Mouse (Mus musculus) hindbrain, embryonic 15.5 days (tissue): ENCODE measurements at regions not wholly inside any gene's neighbourhood (a gene's known extent, or its start where the extent isn't known, plus 50 kb on each side); places are given as distances from the start of the nearest gene placed in this dataset.
A peak's percentile ranks its signal among the peaks of the same experiment; 100 is the strongest.

Experiments
- ATAC-seq: fragments of 200-750 bp; cut with Nextera tagmentation; 2 replicates; pipeline ENCODE4 v1.8.0; 2017; ENCODE audit warnings: low read depth, moderate number of reproducible peaks, moderate TSS enrichment; ENCODE audit not compliant: low FRiP score
- H3K27ac ChIP-seq: fragments of 300-500 bp; sonication (generic); replicated peaks from 2 replicates; pipeline ENCODE4 v1.5.1; 2015; ENCODE audit warnings: mild to moderate bottlenecking, inconsistent platforms
- H3K27me3 ChIP-seq: fragments of 300-500 bp; sonication (generic); 2 replicates; pipeline ENCODE4 v1.6.1; 2015; ENCODE audit warnings: control low read depth, inconsistent platforms
- H3K36me3 ChIP-seq: fragments of 300-500 bp; sonication (generic); 2 replicates; pipeline ENCODE4 v1.6.1; 2015; ENCODE audit warnings: control low read depth, inconsistent platforms
- H3K4me1 ChIP-seq: fragments of 300-500 bp; sonication (generic); replicated peaks from 2 replicates; pipeline ENCODE4 v1.6.1; 2015; ENCODE audit warnings: control low read depth, inconsistent platforms
- H3K4me2 ChIP-seq: fragments of 300-500 bp; sonication (generic); 2 replicates; pipeline ENCODE4 v1.6.1; 2015; ENCODE audit warnings: moderate library complexity, mild to moderate bottlenecking, inconsistent platforms
- H3K4me3 ChIP-seq: fragments of 300-500 bp; sonication (generic); 2 replicates; pipeline ENCODE4 v1.5.1; 2015; ENCODE audit warnings: mild to moderate bottlenecking, inconsistent platforms
- H3K9ac ChIP-seq: fragments of 300-500 bp; sonication (generic); 2 replicates; pipeline ENCODE4 v1.6.1; 2015; ENCODE audit warnings: inconsistent platforms
- H3K9me3 ChIP-seq: fragments of 300-500 bp; sonication (generic); 2 replicates; pipeline ENCODE4 v1.6.1; 2016; ENCODE audit warnings: control low read depth, inconsistent platforms
- WGBS: fragments of 180-500 bp; shearing (Covaris S2); methylation state at CpG from one replicate; pipeline ENCODE4 v1.1.7; 2015; 5-methylcytosine and 5-hydroxymethylcytosine counted together

GRCm38 (mm10) chr13:97847561-97847960 is 87.1 kb upstream of the Gm10260 start:
- Histone ChIP-seq H3K9ac (no peak overlapping the region), H3K4me1 (no peaks in the 10 kb centered on the region), H3K4me2 (no peak overlapping the region), H3K36me3 (no peaks in the 10 kb centered on the region), H3K9me3 (no peaks in the 10 kb centered on the region), H3K4me3 (no peak overlapping the region), H3K27ac (no peak overlapping the region), H3K27me3 (no peaks in the 10 kb centered on the region)
- WGBS: 91% methylated on average over 6 of the region's 6 CpGs
- no peak for ATAC-seq

DNA sequence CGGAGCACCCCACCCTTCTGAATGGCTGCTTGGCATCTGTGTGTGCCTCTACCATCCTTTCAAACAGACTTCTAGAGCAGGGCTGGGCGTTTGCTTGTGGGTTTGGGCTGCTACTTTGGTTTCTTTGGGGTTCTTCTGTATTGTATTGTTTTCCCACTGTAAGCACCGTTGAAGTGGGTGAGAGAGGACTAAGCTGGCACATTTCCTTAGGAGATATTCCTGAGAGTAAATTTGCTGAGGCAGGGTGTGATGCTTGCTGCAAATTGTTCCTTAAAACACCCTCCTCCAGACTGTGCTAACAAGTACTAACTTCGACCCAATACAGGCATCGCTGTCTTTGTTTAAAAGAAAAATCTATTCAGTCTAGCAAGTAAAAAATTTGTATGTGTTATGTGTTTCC is 84.7 kb upstream of the Gm10260 start:
- H3K27ac ChIP-seq: no peak overlapping the region
- H3K36me3 ChIP-seq: no peaks in the 10 kb centered on the region
- no peaks in the 10 kb centered on the region for H3K4me1 ChIP-seq
- H3K4me2 ChIP-seq: no peak overlapping the region
- H3K9ac ChIP-seq: no peak overlapping the region
- H3K9me3 ChIP-seq: no peaks in the 10 kb centered on the region
- no peak overlapping the region for H3K4me3 ChIP-seq
- ATAC-seq: no peak
- WGBS: 82% methylated on average over 5 of the region's 5 CpGs
- no peaks in the 10 kb centered on the region for H3K27me3 ChIP-seq

DNA sequence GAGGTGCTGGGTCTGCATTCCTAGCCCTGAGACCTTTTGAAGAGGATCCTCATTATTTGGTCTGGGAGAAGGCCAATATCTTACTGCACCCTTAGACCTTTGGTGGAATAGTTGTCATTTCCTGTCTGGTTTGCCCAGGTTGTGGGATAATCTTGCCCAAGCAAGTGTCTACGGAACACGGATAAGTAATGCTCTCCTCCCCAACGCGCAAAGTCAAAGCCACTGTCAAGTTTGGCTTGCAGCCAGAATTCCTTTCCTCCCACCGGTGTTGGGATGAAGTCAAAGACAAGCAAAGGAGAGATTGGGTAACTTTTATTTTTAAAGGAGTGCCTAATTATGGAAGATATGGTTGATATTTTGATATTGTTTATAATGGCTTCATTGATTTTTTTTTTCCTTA is 82.4 kb upstream of the Gm10260 start:
- 63% methylated on average over 5 of the region's 5 CpGs for WGBS

DNA sequence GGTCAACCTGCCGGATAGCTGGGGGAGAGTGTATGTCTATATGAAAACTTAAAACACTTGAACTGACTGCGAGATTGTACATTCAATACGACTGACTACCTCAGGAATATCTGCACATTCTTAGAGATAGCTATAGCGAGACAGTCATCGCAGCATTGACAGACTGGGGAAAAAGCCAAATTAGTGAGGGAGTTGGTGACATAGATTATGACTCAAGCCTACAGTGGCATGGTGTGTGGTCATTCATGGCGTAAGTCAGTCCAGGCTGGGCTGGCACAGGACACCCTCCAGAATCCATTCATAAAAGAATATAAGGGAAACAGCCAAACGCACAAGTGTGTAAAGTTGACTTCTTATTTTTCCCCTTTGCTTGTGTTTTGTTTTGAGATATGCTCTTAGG is 81.1 kb upstream of the Gm10260 start:
- Histone ChIP-seq H3K9ac (no peak overlapping the region), H3K36me3 (no peaks in the 10 kb centered on the region), H3K4me1 (no peaks in the 10 kb centered on the region), H3K4me3 (no peak overlapping the region), H3K27me3 (no peaks in the 10 kb centered on the region), H3K4me2 (no peak overlapping the region), H3K27ac (no peak overlapping the region), H3K9me3 (no peaks in the 10 kb centered on the region)
- ATAC-seq: no peak
- WGBS: 95% methylated on average over 7 of the region's 7 CpGs

More for the DNA sequence above, 82.4 kb upstream of the Gm10260 start:
- ATAC-seq: no peak
- Histone ChIP-seq H3K4me1 (no peaks in the 10 kb centered on the region), H3K27me3 (no peaks in the 10 kb centered on the region), H3K9me3 (no peaks in the 10 kb centered on the region), H3K36me3 (no peaks in the 10 kb centered on the region), H3K4me3 (no peak overlapping the region), H3K27ac (no peak overlapping the region), H3K4me2 (no peak overlapping the region), H3K9ac (no peak overlapping the region)

- Histone ChIP-seq H3K36me3 (no peaks in the 10 kb centered on the region), H3K4me3 (no peak overlapping the region), H3K9me3 (no peaks in the 10 kb centered on the region), H3K9ac (no peak overlapping the region), H3K4me1 (no peaks in the 10 kb centered on the region), H3K4me2 (no peak overlapping the region), H3K27ac (no peak overlapping the region), H3K27me3 (no peaks in the 10 kb centered on the region)
- ATAC-seq: no peak
- WGBS: 65% methylated on average over 7 of the region's 7 CpGs
Observed at GRCm38 (mm10) chr13:97839617-97840308, 79.3 kb upstream of the Gm10260 start.

- 55% methylated on average over 7 of the region's 7 CpGs for WGBS
Observed at GRCm38 (mm10) chr13:97837443-97838000, 77.1 kb upstream of the Gm10260 start.

DNA sequence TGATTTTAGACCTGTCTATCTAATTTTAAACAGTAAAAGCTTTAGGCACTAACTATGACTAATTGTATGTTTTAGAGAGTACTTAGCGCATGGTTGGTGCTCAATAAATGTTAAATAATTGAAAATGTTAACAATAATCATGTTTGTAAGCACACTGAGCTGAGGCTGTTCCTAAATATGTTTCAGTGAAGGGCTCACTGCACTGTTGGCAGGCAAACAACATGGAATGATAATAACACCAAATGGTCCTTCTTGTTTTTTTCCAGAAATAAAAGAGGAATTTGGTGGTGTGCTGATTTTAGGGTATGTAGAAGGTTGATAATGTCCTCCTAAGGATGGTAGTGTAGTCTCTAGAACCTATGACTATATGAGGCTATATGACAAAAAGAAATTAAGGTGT is 72.0 kb upstream of the Gm10260 start:
- H3K4me3 ChIP-seq: no peak overlapping the region
- WGBS: 88% methylated on average over 1 of the region's 1 CpGs
- no peaks in the 10 kb centered on the region for H3K9me3 ChIP-seq
- H3K9ac ChIP-seq: no peak overlapping the region
- no peak overlapping the region for H3K4me2 ChIP-seq
- no peaks in the 10 kb centered on the region for H3K27me3 ChIP-seq
- no peak for ATAC-seq
- H3K36me3 ChIP-seq: no peaks in the 10 kb centered on the region
- H3K27ac ChIP-seq: no peak overlapping the region
- H3K4me1 ChIP-seq: no peaks in the 10 kb centered on the region

More at GRCm38 (mm10) chr13:97837443-97838000, 77.1 kb upstream of the Gm10260 start:
- H3K27ac ChIP-seq: no peak overlapping the region
- H3K36me3 ChIP-seq: no peaks in the 10 kb centered on the region
- no peak for ATAC-seq
- no peaks in the 10 kb centered on the region for H3K4me1 ChIP-seq
- no peak overlapping the region for H3K9ac ChIP-seq
- no peak overlapping the region for H3K4me2 ChIP-seq
- H3K27me3 ChIP-seq: no peaks in the 10 kb centered on the region
- no peak overlapping the region for H3K4me3 ChIP-seq
- no peaks in the 10 kb centered on the region for H3K9me3 ChIP-seq

DNA sequence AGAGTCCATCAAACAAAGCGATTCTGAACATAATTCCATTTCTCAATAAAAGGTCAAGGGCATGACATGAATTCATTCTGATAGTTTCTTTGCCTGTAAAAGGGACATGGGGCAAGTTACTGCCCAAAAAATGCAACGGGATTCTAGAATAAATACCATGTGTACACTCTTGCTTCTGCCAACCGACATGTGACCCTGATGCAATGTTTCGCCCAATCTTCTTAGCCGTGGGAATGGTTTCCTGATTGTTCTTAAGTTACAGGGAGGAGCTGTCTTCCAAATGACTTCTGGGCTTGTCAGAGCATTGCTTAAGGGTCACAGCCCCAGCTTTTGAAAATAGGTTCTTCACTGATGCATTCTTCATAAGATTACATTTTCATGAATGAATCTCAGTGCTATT is 71.4 kb upstream of the Gm10260 start:
- Histone ChIP-seq H3K9ac (no peak overlapping the region), H3K27me3 (no peaks in the 10 kb centered on the region), H3K27ac (no peak overlapping the region), H3K9me3 (no peaks in the 10 kb centered on the region), H3K4me1 (no peaks in the 10 kb centered on the region), H3K4me3 (no peak overlapping the region), H3K36me3 (no peaks in the 10 kb centered on the region), H3K4me2 (no peak overlapping the region)
- 86% methylated on average over 5 of the region's 5 CpGs for WGBS
- ATAC-seq: no peak

GRCm38 (mm10) chr13:97829558-97829957 is 69.1 kb upstream of the Gm10260 start:
- 37% methylated on average over 5 of the region's 5 CpGs for WGBS
- Histone ChIP-seq H3K4me1 (peaks cover 16% of the 10 kb centered on the region), H3K9ac (no peak overlapping the region)

GRCm38 (mm10) chr13:97825801-97826576 is 65.6 kb upstream of the Gm10260 start:
- no peaks in the 10 kb centered on the region for H3K9me3 ChIP-seq
- H3K36me3 ChIP-seq: no peaks in the 10 kb centered on the region
- 30% methylated on average over 22 of the region's 22 CpGs for WGBS
- H3K9ac ChIP-seq: no peak overlapping the region
- H3K27me3 ChIP-seq: no peaks in the 10 kb centered on the region
- H3K4me1 ChIP-seq: peaks cover 33% of the 10 kb centered on the region
- peak overlapping the region; percentile 56; the same call in 1 of the 2 replicates for H3K4me2 ChIP-seq
- H3K27ac ChIP-seq: peak overlapping the region; percentile 66
- peak; percentile 61 for ATAC-seq
- H3K4me3 ChIP-seq: no peak overlapping the region

More at GRCm38 (mm10) chr13:97829558-97829957, 69.1 kb upstream of the Gm10260 start:
- Histone ChIP-seq H3K4me2 (no peak overlapping the region), H3K9me3 (no peaks in the 10 kb centered on the region), H3K27me3 (no peaks in the 10 kb centered on the region), H3K27ac (no peak overlapping the region), H3K36me3 (no peaks in the 10 kb centered on the region), H3K4me3 (no peak overlapping the region)
- no peak for ATAC-seq

- H3K4me1 ChIP-seq: peaks cover 33% of the 10 kb centered on the region
- H3K4me2 ChIP-seq: 0 out of 2 replicates have a peak overlapping the region, but pooled peaks have one; percentile 56
- H3K36me3 ChIP-seq: no peaks in the 10 kb centered on the region
- WGBS: 24% methylated on average over 3 of the region's 3 CpGs
- no peak overlapping the region for H3K4me3 ChIP-seq
- ATAC-seq: peak; percentile 24; the same call in 1 of the 2 replicates
- no peaks in the 10 kb centered on the region for H3K27me3 ChIP-seq
- peak overlapping the region; percentile 66; the same call in 1 of the 2 replicates for H3K27ac ChIP-seq
- H3K9me3 ChIP-seq: no peaks in the 10 kb centered on the region
- no peak overlapping the region for H3K9ac ChIP-seq
Observed at GRCm38 (mm10) chr13:97825361-97825760, 64.9 kb upstream of the Gm10260 start.

DNA sequence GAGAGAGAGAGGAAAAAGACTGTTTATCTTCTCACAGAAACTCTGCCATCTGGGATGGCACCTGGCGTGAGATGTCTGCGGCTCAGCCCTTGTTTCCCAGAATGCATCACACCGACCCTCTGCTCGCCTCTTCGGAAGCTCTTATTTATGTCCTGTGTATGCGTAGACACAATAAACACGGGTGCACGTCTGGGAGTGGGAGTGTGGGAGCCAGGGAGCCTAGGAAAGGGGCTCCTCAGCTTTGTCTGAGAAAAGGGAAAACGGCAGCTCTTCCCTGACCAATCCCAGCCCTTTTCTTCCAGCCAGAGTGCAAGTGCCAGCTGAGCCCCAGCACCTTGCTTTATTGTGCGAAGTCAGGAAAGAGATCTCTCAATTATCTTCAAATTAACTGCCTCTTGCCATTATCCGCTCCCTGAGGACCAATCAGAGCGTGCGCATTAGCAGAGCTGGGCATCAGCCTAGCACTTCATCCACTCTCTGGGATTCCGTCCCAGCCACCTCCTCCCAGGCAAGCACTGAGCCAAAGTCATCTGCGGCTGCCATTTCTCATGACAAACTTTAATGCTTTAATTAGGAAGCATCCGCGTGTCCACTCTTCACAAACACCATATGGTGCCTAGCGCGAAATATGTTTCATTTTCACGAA is 63.8 kb upstream of the Gm10260 start:
- H3K4me2 ChIP-seq: peak overlapping the region; percentile 56
- peak overlapping the region; percentile 10; the same call in 1 of the 2 replicates for H3K9ac ChIP-seq
- 11% methylated on average over 20 of the region's 20 CpGs for WGBS
- peak overlapping the region; percentile 25 for H3K4me3 ChIP-seq
- peak overlapping the region; percentile 66 for H3K27ac ChIP-seq
- H3K27me3 ChIP-seq: no peaks in the 10 kb centered on the region
- H3K4me1 ChIP-seq: peaks cover 33% of the 10 kb centered on the region
- no peaks in the 10 kb centered on the region for H3K36me3 ChIP-seq
- peak; percentile 87 for ATAC-seq
- no peaks in the 10 kb centered on the region for H3K9me3 ChIP-seq
